Mouse (Mus musculus) right cerebral cortex, postnatal 36 days (tissue): ENCODE data around the gene Hmgcll1.
A peak's percentile ranks its signal among the peaks of the same experiment; 100 is the strongest.
"Not testable (repeated sequence)": the region's sequence is repeated elsewhere in the genome, so short reads cannot be mapped to it uniquely, and the experiment has no call there.

ENCODE experiments used
- DNase-seq, 2 experiments: peaks; one replicate each; pipeline ENCODE4 v3.0.0; 2022; ENCODE audit warnings: low spot score in 2 of 2, mixed read lengths in 1 of 2

Hmgcll1 gene

DNA sequence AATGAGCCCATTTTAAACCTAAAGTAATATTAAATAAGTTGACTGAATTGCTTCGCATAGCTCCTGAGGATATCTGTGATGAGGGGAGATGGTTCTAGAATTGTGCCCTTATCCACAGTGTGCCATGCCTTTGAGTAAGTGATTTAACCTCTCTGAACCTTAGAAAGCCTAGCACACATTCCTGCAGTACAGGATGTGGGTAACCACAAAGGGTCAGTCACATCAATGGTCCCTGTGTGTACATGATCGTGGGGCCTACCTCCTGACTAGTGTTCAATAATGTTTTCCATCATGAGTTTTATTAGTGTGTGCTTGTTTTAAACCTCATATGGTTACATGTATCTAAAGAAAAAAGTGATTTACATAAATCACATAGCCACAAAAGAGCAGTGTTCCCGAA is 46.3 kb downstream of the Hmgcll1 start:
- DNase-seq = no peak

DNA sequence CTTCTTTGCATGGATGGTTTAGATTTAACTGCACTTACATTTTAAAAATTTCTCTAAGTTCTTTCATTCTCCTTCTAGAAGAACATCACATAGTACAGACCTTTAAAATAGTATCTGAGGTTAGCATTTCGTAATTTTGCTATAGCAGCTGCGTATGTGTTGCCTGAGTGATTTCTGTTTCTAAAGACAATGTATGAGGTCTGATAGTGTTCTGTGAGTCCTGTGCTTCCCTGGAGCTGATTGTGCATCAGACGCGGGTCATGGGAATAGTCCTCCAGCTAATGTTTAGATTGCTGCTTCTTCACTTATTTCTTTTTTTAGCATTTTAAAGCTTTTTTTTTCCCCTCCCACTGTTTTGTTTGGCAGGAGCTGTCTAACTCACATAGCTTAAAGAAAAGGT is 46.8 kb downstream of the Hmgcll1 start:
- no peak for DNase-seq

DNA sequence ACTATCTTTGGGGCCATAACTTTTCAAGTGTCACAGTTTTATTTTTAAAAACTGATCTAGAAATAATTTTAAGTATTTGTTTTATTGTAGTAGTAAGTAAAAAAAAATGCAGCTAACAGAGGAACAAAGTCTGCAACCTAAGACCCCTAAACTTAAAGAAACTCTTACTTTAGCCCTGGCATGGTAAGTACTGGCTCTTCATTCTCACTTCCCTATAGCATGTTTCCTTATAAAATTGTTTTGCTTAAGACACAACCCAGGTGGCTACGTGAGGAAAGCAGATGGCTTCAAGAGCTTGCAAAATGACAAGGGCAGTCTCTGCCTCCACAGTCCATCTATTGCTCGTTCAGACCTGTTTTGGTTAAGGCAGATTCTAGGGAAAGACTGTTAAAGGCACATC is 49.5 kb downstream of the Hmgcll1 start:
- no peak for DNase-seq

DNA sequence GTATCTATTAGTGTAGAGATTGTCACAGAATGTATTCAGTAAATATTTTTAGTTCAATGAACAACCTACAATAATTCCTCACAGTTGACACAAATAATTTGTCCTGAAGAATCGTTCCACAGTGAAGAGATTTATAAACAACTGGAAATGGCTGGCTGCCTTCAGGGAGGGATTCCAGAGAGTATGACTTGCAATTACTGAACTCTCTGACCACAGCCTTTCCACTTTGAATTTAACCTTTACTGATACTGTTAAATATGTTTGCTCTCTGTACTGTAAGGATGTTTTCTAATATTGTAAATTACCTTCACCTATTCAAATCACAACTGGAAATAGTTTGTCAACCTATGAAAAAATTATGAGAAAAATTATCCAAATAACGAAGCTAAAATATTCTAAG is 76.9 kb downstream of the Hmgcll1 start:
- DNase-seq = no peak

DNA sequence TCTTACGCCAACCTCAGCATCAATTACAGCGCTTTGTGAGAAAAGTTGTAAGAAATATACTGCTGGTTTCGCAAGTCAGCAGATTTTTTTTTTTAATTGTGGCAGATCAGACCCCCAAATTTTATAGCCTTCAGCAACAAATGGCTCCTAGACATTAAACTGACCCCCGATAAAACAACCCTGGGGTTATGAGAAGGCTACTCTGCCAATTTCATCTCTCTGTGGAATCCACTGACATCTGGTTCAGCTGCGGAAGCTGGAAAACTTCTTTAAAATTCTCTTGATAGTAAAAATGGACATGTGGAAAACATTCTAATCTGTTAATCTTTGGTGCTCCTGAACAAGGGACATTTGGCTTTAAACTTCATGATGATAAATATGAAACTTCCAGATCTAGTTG is 82.6 kb downstream of the Hmgcll1 start:
- DNase-seq = no peak

DNA sequence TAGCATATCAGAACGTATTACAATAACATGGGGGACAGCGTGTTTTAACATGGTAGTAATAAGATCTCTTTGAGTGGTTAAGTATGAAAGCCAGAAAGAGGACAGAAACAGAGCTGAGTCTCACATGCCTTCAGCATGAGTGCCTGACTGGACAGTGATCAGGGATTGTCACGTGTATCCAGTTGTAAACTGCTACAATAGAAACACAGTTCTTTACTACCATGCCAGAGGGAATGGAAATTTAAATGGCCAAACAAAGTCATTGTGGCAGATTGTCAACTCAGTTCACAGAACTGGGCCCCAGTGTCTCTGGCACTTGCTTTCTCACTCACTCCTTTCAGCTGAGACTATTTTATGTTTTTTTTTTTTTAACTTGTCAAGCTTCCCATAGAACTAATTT is 85.3 kb downstream of the Hmgcll1 start:
- DNase-seq = no peak

DNA sequence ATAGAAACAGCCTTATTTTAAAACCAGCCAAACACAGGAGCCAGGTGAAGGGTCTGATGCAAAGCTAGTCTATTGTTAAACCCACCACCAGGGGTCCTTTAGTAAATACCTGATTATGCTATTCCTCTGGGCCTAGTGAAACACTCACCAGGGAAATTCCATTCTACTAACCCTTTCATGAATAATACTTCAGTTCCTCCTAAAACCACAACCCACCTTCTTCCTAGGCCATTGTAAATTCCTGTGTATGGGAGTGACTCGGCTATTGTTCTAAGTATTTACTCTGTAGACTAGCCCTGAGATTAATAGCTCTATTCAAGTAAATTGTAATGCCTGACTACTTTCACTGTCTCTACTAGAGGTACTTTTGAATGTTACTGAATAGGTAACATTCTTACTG is 89.8 kb downstream of the Hmgcll1 start:
- not testable (repeated sequence) for DNase-seq

DNA sequence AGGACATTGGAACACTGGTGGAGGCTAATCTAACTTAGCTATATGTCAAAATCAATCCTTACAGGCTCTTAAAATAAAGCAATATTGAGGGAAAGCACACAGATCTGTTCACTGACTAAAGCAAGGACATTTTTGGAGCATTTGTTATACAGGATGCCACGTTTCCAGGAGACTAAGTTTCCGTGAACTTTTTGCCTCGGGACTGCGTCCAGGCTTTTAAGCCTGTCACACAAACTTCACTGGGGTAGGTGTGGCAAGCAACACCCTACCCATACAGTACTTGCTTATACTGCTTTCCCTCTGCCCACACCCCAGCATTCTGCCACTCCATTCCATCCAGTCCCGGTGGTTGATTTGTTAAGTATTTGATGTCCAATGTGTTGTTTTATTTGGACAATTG is 90.2 kb downstream of the Hmgcll1 start:
- no peak for DNase-seq

DNA sequence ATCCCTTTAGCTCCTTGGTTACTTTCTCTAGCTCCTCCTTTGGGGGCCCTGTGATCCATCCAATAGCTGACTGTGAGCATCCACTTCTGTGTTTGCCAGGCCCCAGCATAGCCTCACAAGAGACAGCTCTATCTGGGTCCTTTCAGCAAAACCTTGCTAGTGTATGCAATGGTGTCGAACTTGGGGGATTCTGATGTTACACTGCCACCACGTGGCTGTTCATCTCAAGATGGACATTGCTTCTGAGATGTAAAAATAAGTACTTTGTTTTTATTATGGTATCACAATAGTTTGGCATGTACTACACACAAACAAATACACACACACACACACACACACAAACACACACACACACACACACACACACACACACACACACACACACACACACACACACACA is 108.2 kb downstream of the Hmgcll1 start:
- peak; percentile 18 to 30 for DNase-seq

DNA sequence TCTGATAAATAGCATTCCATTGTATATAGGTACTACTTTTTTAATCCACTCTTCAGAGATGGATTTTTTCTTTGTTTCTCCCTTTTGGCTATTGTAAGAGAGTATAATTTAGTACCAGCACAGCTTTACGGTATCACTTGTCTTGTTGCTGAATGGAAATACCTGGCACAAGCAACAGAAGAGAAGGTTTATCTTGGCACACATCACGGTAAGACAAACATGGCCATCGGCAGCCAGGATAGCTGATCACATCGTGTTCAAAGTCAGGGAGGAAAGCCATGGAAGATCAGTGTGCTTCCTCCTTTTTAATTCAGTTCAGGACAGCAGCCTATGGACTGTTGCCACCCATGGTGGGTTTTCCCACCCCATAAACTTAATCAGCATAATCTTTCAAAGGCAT is 109.6 kb downstream of the Hmgcll1 start:
- no peak for DNase-seq

DNA sequence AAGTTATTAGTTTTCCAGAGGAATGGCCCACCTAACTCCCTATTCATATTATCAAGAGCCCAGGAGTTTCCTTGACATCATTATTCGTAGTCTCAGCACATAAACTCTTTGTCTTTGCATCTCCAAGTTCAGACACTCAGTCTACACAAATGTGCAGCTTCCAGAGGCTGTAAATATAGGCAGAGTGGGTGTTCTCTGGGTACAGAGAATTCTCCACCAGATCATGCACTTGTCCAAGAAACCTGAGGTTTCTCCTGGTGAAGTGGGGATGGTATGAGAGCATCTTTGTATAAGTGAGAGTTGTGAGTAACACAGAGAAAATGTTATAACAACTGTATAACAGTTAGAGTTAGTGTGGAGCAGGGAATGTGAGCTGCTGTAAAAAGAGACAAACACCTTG is 114.7 kb downstream of the Hmgcll1 start:
- DNase-seq = peak in 1 of 2 experiments; percentile 16

DNA sequence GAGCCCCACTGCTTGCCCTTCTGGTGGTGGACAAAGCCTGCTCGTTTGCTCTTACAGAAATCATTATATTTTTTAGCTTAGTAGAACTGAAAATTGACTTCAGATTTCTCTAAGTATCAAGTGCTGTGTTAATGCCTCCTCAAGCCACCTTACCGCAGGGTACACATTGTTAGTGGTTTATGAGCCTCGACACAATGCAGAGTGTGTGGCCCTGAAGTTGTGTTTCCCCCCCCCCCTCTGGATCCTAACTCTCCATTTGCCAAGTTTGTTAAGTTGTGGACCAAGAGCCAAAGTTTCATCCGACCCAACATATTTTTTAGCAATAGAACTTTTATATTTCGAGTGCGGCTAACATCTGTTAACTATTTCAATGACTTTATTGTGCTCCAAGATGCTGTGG is 119.4 kb downstream of the Hmgcll1 start:
- no peak for DNase-seq

DNA sequence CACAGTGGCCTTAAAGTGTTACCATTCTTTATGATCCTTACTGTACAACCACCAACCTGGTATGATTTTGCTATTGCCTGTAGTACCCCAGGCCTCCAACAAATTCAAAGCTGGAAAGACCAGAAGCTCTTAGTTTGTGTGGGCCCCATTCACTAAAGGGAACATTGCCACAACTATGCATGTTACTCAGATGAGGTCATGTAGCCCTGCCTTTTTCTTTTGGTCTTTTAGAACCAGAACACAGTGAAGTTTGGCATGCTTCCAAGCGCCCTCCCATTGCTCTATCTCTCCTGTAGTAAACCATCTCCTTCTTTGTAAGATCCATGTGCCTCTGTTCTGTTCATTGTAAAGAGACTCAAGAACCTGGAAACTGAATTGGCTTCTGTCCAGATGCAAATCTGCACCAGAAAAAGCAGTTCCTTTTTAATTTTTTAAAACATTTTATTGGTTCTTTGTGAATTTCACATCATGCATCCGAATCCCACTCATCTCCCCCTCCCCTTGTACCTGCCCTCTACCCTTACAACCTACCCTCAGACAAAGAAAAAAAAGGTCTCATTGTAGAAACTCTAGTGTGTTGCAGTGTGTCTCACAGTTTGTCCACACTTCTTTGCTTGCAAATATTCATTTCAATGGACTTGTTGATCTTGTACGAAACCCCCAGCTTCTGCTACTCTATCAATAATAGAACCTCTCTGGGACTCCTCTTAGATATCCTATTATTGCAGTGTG is 123.9 kb downstream of the Hmgcll1 start:
- DNase-seq = no peak

DNA sequence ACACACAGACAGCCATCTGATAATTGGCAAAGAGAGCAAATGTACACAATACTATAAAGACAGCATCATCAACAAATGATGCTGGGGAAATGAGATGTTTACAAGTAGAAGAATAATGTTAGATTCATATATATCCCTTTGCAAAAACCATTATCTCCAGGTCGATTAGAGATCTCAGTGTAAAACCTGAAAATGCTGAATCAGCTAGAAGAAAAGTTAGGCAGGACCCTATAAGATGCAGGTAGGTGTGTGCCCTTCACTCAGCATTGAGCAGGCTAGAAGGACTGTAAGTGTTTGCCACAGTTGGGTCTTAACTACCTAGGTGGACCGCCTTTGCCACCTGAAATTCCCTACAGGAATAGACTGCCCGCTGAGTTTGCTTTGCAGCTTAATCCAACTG is 130.9 kb downstream of the Hmgcll1 start:
- no peak for DNase-seq

DNA sequence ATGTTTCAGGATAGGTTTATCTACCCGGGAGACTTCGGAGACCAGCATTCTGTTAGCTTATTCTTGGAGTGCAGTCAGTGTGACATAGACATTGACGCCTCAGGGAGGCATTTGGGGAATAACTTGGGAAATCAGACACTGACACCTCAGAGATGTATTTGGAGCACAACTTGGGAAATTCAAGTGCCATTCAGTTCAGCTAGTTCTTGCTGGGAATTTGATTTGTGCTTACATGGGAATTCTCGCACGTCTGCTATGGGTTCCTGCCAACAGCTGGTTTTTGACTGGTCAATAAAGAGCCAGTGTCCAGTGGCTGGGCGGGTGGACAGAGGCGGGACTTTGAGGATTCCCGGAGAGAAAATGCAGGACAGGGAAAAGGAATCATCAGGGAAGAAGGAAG is 147.8 kb downstream of the Hmgcll1 start:
- DNase-seq = no peak

DNA sequence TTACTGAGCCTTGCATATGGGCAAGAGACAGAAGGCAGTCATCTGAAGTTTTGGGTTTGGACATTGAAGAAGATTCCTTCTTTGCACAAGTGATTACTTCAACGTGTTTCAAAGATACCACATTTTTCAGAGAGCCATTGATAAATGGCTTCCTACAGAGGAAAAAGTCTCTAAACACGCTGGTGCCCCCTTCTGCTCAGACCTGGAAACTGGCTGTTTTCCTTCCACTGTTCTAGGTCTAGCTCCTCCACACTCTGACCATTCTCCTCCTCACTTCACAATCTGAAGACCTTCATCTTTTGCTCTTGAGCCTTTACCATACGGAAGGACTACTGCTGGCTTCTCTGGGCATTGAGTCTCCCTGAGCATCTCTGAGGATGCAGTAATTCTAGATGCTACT is 153.7 kb downstream of the Hmgcll1 start:
- no peak for DNase-seq

DNA sequence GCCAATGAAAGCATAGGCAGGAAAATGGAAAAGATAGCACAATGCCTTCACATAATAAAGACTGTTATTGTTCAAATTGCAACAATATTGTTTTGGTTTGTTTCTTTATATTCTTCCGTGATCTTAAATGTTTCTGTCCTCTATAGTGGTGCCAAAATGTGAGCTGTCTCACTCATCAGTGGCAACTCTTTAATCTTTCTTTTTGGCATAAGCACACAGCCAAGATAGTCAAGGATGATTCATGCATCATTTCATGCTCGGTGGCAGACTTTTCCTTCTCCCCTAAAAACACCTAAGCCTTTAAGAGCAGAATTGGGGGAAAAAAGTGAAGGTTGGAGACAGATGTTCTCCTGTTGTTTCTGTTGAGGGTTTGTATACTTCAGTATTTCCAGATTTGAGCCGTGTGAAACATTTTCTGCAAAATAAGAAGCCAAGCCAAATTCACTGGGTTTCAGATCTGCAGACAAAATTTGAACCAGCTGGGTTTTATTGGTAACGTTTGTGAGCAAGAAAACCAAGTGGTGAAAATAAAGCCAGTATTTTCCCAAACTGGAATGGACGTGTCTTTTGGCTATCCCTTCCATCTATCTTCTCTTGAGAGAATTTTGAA is 158.1 kb downstream of the Hmgcll1 start:
- DNase-seq = no peak

DNA sequence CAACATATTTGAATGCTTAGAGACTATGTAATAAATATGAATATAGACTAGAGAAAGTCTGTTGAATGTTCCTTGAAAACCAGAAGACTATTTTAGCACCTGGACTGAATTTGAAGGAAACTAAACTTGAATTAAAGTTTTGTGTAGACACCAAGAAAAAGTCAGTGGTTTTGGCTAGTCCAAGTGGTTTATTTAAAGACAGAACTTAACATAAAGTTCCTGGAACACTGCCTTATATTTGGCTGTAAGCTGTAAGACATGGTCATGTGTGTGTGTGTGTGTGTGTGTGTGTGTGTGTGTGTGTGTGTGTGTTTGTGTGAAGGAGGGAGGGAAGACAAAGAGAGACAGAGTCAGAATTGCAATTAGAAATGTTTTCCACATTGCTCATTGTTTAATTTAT is 164.6 kb downstream of the Hmgcll1 start:
- DNase-seq = no peak
